Mouse (Mus musculus) kidney, adult 2 months (tissue): ENCODE results near the gene Zfp617.

Experiments
- CTCF ChIP-seq: fragments of 200-500 bp; conservative IDR thresholded peaks from 2 replicates; pipeline ENCODE4 v1.5.1; 2011; ENCODE audit warnings: low read depth, mild to moderate bottlenecking, control low read depth, low read length, moderate library complexity, mixed read lengths; ENCODE audit not compliant: insufficient read depth, insufficient read length
- POLR2A ChIP-seq: fragments of 200-500 bp; IDR thresholded peaks from one replicate; pipeline ENCODE4 v1.6.1; 2011; ENCODE audit warnings: low read depth, low read length, control low read depth

- TF ChIP-seq POLR2A (no peak), CTCF (no peak)
Observed at GRCm38 (mm10) chr8:71981456-71981855, 73.0 kb downstream of the Zfp617 start.
